Mouse (Mus musculus): ENCODE data around the gene Kcng4.

Kcng4 gene

DNA sequence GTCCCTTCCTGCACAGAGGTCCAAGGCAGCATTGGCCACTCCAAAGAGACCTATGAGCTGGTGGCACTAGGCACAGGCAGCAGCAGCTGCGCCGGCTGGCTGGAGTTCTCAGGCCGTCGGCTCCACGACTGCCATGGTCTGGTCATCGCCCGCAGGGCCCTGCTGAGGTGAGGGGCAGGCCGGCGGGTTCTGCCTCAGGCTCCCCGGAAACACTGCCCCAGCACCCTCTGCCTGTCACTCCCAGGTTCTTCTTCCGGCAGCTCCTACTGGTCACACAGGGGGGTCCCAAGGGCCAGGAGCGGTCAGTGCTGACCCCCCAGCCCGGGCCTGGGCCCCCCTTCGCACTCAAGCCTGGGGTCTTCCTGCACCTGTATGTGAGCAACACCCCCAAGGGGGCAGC lies 20.4 kb downstream of the Kcng4 start:
- no peak for DNase-seq (ENCODE audit: low read depth, low spot score)

DNA sequence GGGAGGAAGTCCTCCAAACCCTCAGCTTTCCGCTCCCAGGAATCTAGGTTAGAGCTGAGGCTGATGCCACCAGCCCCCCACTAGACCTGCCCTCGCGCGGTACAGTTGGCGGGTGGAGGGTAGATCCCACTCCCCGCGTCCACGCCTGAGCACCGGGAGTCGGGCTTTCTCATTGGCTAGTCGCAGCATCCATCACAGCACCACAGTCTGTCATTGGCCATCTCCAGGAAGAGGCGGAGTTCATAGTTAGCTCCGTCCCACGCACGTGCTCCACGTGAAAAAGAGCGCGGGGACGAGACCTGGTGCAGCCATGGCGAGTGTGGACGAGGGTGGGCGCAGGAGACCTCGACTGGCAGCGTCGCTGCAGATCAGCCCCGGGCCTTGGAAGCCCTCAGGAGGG lies 23.0 kb downstream of the Kcng4 start, which contains the start of gene Adad2:
Gene Adad2, plus strand, starts transcription at position 277 of the 400 bp plus-strand sequence.
- no peak for DNase-seq (ENCODE audit: low read depth, low spot score)

DNA sequence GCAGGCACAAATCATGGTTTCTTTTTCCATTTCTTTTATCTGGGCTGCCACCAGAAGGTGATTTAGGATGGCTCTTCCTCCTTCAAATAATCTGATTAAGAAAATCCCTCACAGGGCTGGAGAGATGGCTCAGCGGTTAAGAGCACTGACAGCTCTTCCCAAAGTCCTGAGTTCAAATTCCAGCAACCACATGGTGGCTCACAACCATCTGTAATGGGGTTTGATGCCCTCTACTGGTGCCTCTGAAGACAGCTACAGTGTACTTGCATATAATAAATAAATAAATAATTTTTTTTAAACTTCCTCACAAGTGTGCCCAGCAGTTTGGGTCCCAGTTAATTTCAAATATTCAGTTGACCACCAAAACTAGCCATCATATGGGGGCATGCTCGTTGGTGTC lies 29.3 kb downstream of the Kcng4 start:
- DNase-seq (ENCODE audit: low read depth, low spot score): no peak

DNA sequence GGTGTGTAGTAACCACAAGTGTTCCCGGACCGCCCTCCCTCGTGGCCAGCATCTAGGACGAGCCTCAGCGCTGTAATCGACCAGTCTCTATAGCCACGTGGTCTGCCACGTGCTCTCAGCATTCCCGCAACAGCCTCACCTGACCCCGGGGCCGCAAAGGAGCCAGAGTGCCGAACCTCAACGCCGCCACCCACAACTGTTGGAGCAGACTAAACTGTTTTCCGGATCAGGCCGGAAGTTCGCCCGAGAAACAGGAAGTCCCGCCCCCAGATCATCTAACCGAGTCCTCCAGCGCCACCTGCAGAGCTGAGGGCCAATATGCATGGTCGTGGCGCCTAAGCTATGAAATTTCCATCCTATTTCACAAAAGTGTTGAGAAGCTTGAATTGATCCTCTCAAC lies 30.5 kb downstream of the Kcng4 start, which contains the start of gene Taf1c:
Gene Taf1c, minus strand, starts transcription at position 227 of the 400 bp plus-strand sequence.
- peak; percentile 89 for DNase-seq (ENCODE audit: low read depth, low spot score)

DNA sequence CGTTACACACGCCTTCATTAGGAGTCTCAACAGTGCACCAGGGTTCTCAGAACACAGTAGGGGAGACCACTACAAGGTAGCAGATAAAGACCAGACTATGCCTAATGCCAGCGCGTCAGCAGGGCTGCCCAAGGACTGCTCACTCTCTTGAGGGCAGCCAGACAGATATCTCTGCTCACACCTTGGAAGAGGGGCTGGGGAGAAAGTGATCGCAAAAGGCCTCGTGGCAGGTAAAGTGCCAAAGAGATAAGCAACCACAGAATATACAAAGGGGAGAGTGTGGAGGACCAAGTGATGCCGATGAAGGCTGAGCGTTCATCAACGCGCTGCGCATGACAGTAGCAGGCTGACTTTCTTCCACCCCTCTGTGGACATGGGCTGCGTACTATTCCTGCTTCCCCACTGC lies 31.1 kb downstream of the Kcng4 start:
- no peak for DNase-seq (ENCODE audit: low read depth, low spot score)

DNA sequence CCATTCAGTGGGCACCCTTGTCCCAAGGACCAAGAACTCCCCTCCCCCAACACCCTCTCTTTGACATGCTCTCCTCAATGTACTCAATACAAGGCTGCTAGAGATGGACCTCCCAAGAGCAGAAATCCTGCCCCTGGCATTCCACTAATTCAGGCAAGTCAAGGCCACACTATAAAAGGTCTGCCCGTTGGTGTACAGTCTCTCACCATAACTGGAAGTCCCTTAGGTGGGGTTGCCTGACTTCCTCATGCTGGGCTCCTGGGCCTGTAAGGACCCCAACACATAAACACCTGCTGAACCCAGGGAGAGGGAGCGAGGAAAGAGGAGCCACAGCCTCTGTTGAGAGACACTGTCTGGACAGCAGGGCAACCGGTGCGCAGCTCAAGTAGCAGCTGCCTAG lies 31.7 kb downstream of the Kcng4 start:
- no peak for DNase-seq (ENCODE audit: low read depth, low spot score)

DNA sequence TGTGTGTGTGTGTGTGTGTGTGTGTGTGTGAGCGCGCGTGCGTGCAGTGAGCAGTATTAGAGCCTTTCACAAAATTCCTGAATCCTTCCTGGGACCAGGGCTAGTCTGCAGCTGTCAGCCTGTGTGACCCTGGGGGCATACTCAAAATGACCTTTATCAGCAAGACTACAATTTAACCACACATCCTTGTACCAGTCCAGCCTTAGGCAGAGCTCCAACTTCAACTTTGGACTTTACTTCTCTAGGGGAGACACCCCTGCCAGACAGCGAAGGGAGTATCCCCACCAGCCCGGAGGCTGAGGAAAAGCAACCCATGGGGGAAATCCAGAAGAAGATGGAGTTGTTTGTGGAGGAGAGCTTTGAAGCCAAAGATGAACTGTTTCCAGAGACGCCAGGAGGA lies 44.0 kb downstream of the Kcng4 start:
- no peak for DNase-seq (ENCODE audit: low read depth, low spot score)

DNA sequence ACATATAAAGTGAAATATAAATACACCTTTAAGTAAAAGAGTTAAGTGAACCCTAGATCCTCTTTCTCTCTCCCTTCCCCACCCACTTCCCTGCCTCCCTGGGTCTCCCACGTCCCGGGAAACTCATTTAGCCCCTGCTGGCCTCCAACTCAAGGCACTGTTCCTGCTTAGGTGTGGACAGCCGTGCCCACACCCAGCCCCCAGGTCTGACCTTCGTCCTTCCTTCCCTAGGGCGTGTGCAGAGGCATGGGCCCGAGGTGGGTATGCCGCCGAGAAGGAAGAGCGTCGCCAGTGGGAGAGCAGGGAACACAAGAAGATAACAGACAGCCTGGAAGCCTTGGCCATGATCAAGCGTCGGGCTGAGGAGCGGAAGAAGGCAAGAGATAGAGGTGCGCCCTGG lies 45.1 kb downstream of the Kcng4 start:
- DNase-seq (ENCODE audit: low read depth, low spot score): no peak

DNA sequence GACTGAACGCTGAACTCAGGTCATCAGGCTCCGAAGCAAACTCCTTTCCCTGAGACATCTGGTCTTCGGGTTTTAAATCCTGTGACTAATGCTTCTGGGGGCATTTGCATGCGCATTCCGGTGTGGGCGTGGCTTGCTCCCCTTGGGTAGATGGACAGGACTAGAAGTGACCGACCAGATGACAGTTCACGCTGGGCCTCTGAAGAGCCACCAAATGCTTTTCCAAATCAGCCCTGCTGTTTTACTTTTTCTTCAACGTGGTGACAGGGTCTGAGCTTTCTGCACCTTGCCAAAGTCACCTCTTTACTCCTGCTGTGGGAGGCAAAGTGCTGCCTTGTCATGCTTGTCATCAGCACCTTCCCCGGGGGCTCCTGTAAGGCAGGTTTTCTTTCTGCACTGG lies 46.6 kb downstream of the Kcng4 start:
- DNase-seq (ENCODE audit: low read depth, low spot score): no peak

DNA sequence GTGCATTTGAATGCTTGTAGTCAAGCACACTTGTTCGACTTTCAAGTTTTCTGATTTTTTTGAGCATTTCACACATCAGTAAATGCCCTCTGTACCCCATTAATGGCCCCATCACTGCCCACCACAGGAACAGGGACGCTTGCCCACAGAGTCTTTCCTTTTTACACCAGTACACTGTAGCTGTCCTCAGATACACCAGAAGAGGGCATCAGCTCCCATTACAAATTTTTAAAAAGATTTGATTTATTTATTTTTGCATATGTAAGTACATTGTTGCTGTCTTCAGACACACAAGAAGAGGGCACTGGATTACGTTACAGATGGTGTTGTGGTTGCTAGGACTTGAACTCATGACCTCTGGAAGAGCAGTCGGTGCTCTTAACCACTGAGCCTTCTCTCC lies 47.2 kb downstream of the Kcng4 start:
- no peak for DNase-seq (ENCODE audit: low read depth, low spot score)

DNA sequence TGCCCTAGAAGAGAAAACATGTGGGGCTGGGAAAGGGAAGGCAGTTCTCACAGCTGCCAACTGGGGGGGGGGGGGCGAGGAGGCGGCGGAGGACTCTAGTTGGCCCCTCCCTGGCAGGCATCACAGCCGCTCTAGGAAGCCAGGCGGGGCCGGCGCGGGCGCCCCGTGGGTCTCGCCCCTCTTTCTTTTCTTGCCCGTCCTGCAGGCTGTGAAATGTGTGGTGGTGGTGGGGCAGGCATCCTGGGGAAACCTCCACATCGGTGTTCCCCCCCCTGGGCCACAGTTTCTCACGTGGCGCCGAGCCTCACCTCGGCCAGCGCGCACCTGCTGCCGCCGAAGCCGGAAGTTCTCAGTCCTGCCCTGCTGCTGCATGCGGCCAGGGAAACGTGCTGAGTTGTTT lies 49.6 kb downstream of the Kcng4 start:
- no peak for DNase-seq (ENCODE audit: low read depth, low spot score)

DNA sequence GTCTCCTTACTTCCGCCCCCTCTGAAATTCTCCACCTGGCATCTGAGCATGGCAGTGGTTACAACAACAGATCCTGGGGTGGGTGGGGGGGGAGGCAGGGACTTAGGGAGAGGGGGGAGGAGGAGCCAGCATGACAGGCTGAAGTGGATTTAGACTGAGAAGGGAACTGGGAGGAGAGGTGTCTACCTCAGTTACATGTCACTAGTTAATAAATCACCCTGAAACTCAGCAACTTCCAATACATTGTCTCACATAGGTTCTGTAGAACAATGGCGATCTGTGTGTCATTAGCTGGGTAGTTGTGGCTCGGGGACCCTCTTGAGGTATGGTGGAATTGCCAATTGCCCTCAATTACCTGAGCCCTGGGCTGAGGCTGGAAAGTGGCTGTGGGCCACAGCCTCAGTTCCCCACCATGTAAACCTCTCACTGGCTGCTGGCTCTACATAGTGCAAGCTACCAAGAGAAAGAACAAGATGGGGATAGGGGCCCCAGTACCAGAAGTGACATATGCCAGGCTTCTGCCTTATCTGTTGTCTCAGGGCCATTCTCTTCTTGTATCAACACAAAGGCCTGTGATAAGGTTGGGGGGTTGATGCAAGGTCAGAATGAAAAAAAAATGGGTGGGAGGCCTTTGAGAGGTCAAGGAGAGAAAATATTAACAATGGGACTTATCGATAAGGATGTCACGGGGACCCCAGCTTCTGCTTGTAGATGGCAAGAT lies 54.9 kb downstream of the Kcng4 start:
- DNase-seq (ENCODE audit: low read depth, low spot score): no peak

DNA sequence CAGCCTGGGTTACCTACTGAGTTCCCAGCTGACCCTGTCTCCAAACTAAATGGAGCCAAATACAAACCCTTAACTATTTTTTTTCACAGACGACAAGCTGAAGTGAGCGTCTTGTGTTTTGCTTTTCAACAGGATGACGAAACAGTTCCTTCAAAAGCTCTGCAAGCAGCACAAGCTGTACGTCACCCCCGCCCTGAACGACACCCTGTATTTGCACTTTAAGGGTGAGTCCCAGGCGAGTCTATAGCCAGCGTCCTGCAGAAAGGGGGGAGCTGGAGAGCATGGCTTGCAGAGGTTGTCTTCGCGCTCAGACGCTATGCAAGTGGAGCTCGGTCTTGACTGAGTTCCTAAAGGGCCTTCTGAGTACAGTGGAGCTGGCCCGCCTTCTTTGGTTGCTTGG lies 56.4 kb downstream of the Kcng4 start:
- DNase-seq (ENCODE audit: low read depth, low spot score): no peak

DNA sequence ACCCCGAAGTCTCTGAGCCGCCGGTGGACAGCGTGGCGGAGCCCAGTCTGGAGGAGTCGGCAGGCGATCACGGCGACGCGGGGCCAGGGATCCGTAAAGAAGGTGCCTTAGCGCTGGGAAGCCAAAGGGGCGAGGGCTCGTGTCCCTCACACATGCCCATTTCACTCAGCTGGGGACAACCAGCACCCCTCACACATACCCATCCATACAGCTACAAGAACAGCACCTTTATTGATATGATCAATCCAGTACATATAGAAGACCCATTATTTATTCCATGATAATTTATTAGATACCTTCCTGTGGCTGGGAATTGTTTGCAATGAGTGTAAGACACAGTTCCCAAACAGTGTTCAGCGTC lies 60.1 kb downstream of the Kcng4 start:
- no peak for DNase-seq (ENCODE audit: low read depth, low spot score)

DNA sequence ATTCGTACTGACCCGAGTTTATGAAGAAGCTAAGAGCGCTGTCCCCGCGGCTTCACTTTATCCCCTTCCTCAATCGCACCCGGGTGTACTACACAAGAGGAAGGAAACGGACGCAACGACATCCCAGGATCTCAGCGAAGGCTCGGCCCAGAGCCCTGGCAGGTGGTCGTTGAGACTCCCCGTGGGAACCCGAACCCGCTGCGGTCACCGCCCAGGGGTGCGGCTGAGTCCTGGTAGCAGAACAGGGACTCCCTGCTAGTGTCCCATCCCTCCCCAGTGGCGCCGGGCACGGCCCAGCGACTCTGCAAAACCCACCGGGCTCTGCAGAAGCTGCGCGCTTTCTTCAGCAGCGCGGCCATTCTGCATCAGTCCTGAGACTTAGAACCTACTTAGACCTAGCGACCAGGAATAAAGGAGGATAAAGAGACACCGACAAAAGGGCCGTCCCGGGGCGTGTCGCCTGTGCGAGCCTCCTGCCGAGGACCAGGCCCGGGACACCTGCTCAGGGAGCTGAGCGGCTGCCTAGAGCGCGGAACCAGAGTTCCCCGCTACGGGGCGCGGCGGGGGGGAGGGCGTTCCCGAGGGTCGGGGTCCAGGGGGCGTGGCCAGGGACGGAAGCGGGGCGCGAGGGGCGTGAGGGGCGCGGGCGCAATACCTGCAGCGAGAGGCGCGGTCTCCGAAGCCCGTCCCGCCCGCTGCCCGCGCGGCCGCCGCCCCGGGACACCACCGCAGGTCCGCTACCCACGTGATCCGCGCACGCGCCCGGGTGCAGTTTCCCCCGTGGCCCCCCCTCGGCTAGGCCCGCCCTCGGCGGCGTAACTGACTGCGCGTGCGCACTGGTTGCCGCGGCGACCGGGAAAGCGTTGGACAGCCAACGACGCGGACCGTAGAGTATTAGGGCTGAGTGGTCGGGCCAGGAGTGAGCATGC lies 60.8 kb downstream of the Kcng4 start, which contains the start of the genes Hsdl1 and Dnaaf1:
Gene Hsdl1, minus strand, starts transcription at position 747 of the 929 bp plus-strand sequence.
Gene Dnaaf1, plus strand, starts transcription at position 799 of the 929 bp plus-strand sequence.
- DNase-seq (ENCODE audit: low read depth, low spot score): peak; percentile 89

Measured in embryo, embryonic 11.5 days (tissue).